Mouse (Mus musculus) CD4-positive naive resting alpha-beta T cell, adult 76 days (primary cell): ENCODE data around the gene Ccdc124. TPM values are rescaled to one million over a fixed set of nuclear protein-coding genes. Genes with fewer than 3 reads are reported as not detected.

ENCODE experiments used
- total RNA-seq: library from RNA; stranded (reverse); gene quantifications from one replicate; pipeline ENCODE4 v1.2.4, GENCODE M21; 2023

Gene Ccdc124
- 29.7 TPM for total RNA-seq

GRCm38 (mm10) chr8:70873364-70873985, at the start of gene Ccdc124:
TSS of gene Ccdc124 (minus strand) at chr8:70873935.

GRCm38 (mm10) chr8:70905831-70906736, 32.3 kb upstream of the Ccdc124 start, which contains the start of gene Map1s:
TSS of gene Map1s (plus strand) at chr8:70905932.

GRCm38 (mm10) chr8:70897021-70897680, 23.4 kb upstream of the Ccdc124 start, which contains the start of gene Rpl18a:
TSS of gene Rpl18a (minus strand) at chr8:70897412.

GRCm38 (mm10) chr8:70892022-70892895, 18.5 kb upstream of the Ccdc124 start, which contains the start of gene Slc5a5:
TSS of gene Slc5a5 (minus strand) at chr8:70892757.

GRCm38 (mm10) chr8:70862824-70863641, 10.7 kb downstream of the Ccdc124 start, which contains the start of gene Kcnn1:
TSS of gene Kcnn1 (minus strand) at chr8:70863258.

GRCm38 (mm10) chr8:70839408-70840351, 34.1 kb downstream of the Ccdc124 start, which contains the start of gene Arrdc2:
TSS of gene Arrdc2 (minus strand) at chr8:70839720.

Other genes starting within 250 kb of the Ccdc124 start
- gene Gdf15, start 241.5 kb downstream of the Ccdc124 start, total RNA-seq, result 1.6 TPM
- gene Pgpep1, start 213.5 kb downstream of the Ccdc124 start, total RNA-seq, result 2.8 TPM
- 101 TPM for gene Lsm4, start 200.7 kb downstream of the Ccdc124 start, total RNA-seq
- 1,623 TPM for gene Jund, start 175.0 kb downstream of the Ccdc124 start, total RNA-seq
- gene Iqcn, start 170.5 kb downstream of the Ccdc124 start, total RNA-seq, result 4.4 TPM
- gene Gm3336, start 155.4 kb downstream of the Ccdc124 start, total RNA-seq, result not detected
- gene Pde4c, start 150.2 kb downstream of the Ccdc124 start, total RNA-seq, result 0.59 TPM
- 6.0 TPM for gene Rab3a, start 119.3 kb downstream of the Ccdc124 start, total RNA-seq
- 22.7 TPM for gene Mpv17l2, start 113.0 kb downstream of the Ccdc124 start, total RNA-seq
- gene Pik3r2, start 97.2 kb downstream of the Ccdc124 start, total RNA-seq, result 12.5 TPM
- gene Mast3, start 68.9 kb downstream of the Ccdc124 start, total RNA-seq, result 143 TPM
- 1.3 TPM for gene Il12rb1, start 65.5 kb downstream of the Ccdc124 start, total RNA-seq
- gene Arrdc2, start 34.2 kb downstream of the Ccdc124 start, total RNA-seq, result 30.0 TPM
- gene Kcnn1, start 10.7 kb downstream of the Ccdc124 start, total RNA-seq, result not detected
- gene Slc5a5, start 18.8 kb upstream of the Ccdc124 start, total RNA-seq, result not detected
- 4,779 TPM for gene Rpl18a, start 23.5 kb upstream of the Ccdc124 start, total RNA-seq
- gene Map1s, start 32.0 kb upstream of the Ccdc124 start, total RNA-seq, result 64.3 TPM